Mouse (Mus musculus) midbrain, embryonic 14.5 days (tissue): Measurements from ENCODE around the gene Zfyve26. TPM values are rescaled to one million over a fixed set of nuclear protein-coding genes. Genes with fewer than 3 reads are reported as not detected.

ENCODE experiments used
- ATAC-seq: fragments of 200-750 bp; cut with Nextera tagmentation; 2 replicates; pipeline ENCODE4 v1.8.0; 2017; ENCODE audit warnings: moderate number of reproducible peaks, moderate library complexity; ENCODE audit not compliant: low FRiP score, low TSS enrichment
- DNase-seq: peaks from one replicate; pipeline ENCODE4 v3.0.0-alpha.2; 2015
- H3K27ac ChIP-seq: fragments of 300-500 bp; sonication (generic); replicated peaks from 2 replicates; pipeline ENCODE4 v1.5.1; 2014; ENCODE audit warnings: mild to moderate bottlenecking, low read depth, low read length, moderate library complexity
- H3K27me3 ChIP-seq: fragments of 300-500 bp; sonication (generic); 2 replicates; pipeline ENCODE4 v1.6.1; 2014; ENCODE audit warnings: low read length, control low read depth, mixed read lengths; ENCODE audit not compliant: control insufficient read depth, insufficient read depth
- H3K36me3 ChIP-seq: fragments of 300-500 bp; sonication (generic); 2 replicates; pipeline ENCODE4 v1.6.1; 2014; ENCODE audit warnings: low read length, control low read depth; ENCODE audit not compliant: control insufficient read depth, insufficient read depth
- H3K4me1 ChIP-seq: fragments of 300-500 bp; sonication (generic); 2 replicates; pipeline ENCODE4 v1.6.1; 2014; ENCODE audit warnings: mild to moderate bottlenecking, antibody characterized with exemption, low read length, control low read depth; ENCODE audit not compliant: control insufficient read depth, insufficient read depth
- H3K4me2 ChIP-seq: fragments of 300-500 bp; sonication (generic); 2 replicates; pipeline ENCODE4 v1.6.1; 2014; ENCODE audit warnings: mild to moderate bottlenecking, low read length, moderate library complexity
- H3K4me3 ChIP-seq: fragments of 300-500 bp; sonication (generic); replicated peaks from 2 replicates; pipeline ENCODE4 v1.5.1; 2014; ENCODE audit warnings: low read depth, low read length
- H3K9ac ChIP-seq: fragments of 300-500 bp; sonication (generic); replicated peaks from 2 replicates; pipeline ENCODE4 v1.6.1; 2014; ENCODE audit warnings: mild to moderate bottlenecking, low read length, moderate library complexity
- H3K9me3 ChIP-seq: fragments of 300-500 bp; sonication (generic); 2 replicates; pipeline ENCODE4 v1.6.1; 2016; ENCODE audit warnings: low read length, control low read depth, mixed read lengths; ENCODE audit not compliant: control insufficient read depth
- WGBS: fragments of 180-500 bp; shearing (Covaris S2); extraction: QIAGEN DNeasy Blood & Tissue Kit; methylation state at CpG from one replicate; pipeline ENCODE4 v1.1.7; 2014; 5-methylcytosine and 5-hydroxymethylcytosine counted together
- polyA plus RNA-seq: library from polyadenylated mRNA; unstranded; fragments of >200 nt; fragmentation: Nextera tagmentation; extraction: Ambion mirVana; gene quantifications from 2 replicates; pipeline ENCODE4 v1.2.1, GENCODE M21; 2014

The Zfyve26 gene
- polyA plus RNA-seq: 9.2 and 13.7 TPM in 2 replicates

DNA sequence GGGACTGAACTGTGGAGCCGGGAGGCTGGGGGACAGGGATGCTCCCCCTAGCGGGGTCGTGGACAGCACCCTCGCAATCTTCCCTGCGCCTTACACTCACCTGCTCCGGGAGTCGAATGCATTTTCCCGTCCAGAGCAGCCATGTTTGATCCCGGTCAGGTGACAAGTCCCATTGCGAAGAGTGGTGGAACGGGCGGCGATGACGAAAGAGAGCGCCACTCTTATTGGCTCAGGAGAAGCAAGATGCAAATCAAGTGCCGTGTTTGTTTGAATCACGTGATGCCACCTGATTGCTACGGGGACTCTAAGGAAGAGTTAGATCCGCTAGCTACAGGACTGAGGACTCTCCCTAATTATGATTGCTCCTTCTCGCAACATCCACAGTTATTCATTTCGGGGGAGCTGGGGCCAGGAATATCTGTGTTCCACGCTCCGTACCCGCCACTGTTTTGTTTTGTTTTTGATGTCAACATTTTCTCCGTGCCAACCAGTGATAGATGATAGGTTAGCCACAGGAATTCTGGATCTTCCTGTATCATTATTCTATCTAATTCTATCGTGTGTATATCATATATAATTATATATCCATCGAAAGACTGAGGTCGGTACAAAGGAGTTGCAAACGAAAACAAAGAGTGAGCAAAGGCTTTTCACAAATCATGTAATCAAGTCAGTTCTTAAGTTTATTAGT is at the start of gene Zfyve26:
TSS of gene Zfyve26 (minus strand) at position 179 of the 691 bp plus-strand sequence.
- Histone ChIP-seq H3K27ac (peak within 1 kb of the TSS; percentile 68), H3K4me1 (peaks cover 9% of the 10 kb centered on the region), H3K4me2 (peak within 1 kb of the TSS; percentile 78), H3K4me3 (peak within 1 kb of the TSS; percentile 55), H3K36me3 (peaks cover 9% of the 10 kb centered on the region; the same call in 1 of the 2 replicates), H3K9me3 (no peaks in the 10 kb centered on the region), H3K9ac (peak within 1 kb of the TSS; percentile 60), H3K27me3 (no peaks in the 10 kb centered on the region)
- DNase-seq (peak; percentile 97), ATAC-seq (peak; percentile 98)
- WGBS: under 1% methylated on average over 29 of the region's 29 CpGs

GRCm38 (mm10) chr12:79341291-79341845 is 45.3 kb upstream of the Zfyve26 start:
- H3K9me3 ChIP-seq: no peaks in the 10 kb centered on the region
- DNase-seq (no peak), ATAC-seq (no peak)
- H3K27ac ChIP-seq: no peak overlapping the region
- no peaks in the 10 kb centered on the region for H3K4me1 ChIP-seq
- 63% methylated on average over 6 of the region's 6 CpGs for WGBS
- H3K4me2 ChIP-seq: no peak overlapping the region
- H3K27me3 ChIP-seq: no peaks in the 10 kb centered on the region
- no peak overlapping the region for H3K9ac ChIP-seq
- H3K4me3 ChIP-seq: no peak overlapping the region
- H3K36me3 ChIP-seq: no peaks in the 10 kb centered on the region

DNA sequence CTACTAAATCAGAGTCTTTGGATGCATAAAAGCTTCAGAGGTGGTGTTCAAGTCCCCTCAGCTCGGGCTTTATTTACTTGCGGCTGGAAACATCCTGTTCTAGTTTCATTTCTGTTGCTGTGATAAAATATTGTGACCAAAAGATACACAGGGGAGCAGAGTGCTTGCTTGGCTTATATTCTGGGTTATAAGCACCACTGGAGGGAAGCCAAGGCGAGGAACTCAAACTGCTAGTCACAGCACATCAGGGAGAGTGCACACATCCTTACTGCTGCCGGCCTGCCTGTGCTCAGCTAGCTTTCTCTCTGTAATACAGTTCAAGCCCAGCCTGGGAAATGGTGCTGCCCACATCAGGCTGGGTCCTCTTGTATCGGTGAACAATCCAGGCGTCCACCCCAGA is 44.4 kb upstream of the Zfyve26 start:
- DNase-seq (no peak), ATAC-seq (no peak)
- WGBS: 84% methylated on average over 6 of the region's 6 CpGs

GRCm38 (mm10) chr12:79338791-79339190 is 42.7 kb upstream of the Zfyve26 start:
- Histone ChIP-seq H3K36me3 (no peaks in the 10 kb centered on the region), H3K9me3 (no peaks in the 10 kb centered on the region), H3K4me1 (no peaks in the 10 kb centered on the region), H3K27ac (no peak overlapping the region), H3K4me3 (no peak overlapping the region), H3K27me3 (no peaks in the 10 kb centered on the region), H3K9ac (no peak overlapping the region), H3K4me2 (no peak overlapping the region)
- ATAC-seq: no peak
- 90% methylated on average over 8 of the region's 8 CpGs for WGBS
- no peak for DNase-seq

More for the DNA sequence above, 44.4 kb upstream of the Zfyve26 start:
- no peaks in the 10 kb centered on the region for H3K9me3 ChIP-seq
- no peak overlapping the region for H3K27ac ChIP-seq
- no peaks in the 10 kb centered on the region for H3K36me3 ChIP-seq
- no peak overlapping the region for H3K9ac ChIP-seq
- H3K27me3 ChIP-seq: no peaks in the 10 kb centered on the region
- H3K4me3 ChIP-seq: no peak overlapping the region
- no peak overlapping the region for H3K4me2 ChIP-seq
- no peaks in the 10 kb centered on the region for H3K4me1 ChIP-seq

GRCm38 (mm10) chr12:79331722-79332121 is 35.6 kb upstream of the Zfyve26 start:
- 93% methylated on average over 4 of the region's 4 CpGs for WGBS
- Histone ChIP-seq H3K4me3 (no peak overlapping the region), H3K4me2 (no peak overlapping the region), H3K9ac (no peak overlapping the region), H3K4me1 (no peaks in the 10 kb centered on the region), H3K36me3 (no peaks in the 10 kb centered on the region), H3K27me3 (no peaks in the 10 kb centered on the region), H3K9me3 (no peaks in the 10 kb centered on the region), H3K27ac (no peak overlapping the region)
- DNase-seq (no peak), ATAC-seq (no peak)

GRCm38 (mm10) chr12:79330571-79330970 is 34.5 kb upstream of the Zfyve26 start:
- Histone ChIP-seq H3K27ac (no peak overlapping the region), H3K4me1 (no peaks in the 10 kb centered on the region), H3K4me2 (no peak overlapping the region), H3K9ac (no peak overlapping the region), H3K27me3 (no peaks in the 10 kb centered on the region), H3K4me3 (no peak overlapping the region), H3K9me3 (no peaks in the 10 kb centered on the region), H3K36me3 (no peaks in the 10 kb centered on the region)
- no peak for ATAC-seq
- WGBS: 85% methylated on average over 2 of the region's 2 CpGs
- no peak for DNase-seq

DNA sequence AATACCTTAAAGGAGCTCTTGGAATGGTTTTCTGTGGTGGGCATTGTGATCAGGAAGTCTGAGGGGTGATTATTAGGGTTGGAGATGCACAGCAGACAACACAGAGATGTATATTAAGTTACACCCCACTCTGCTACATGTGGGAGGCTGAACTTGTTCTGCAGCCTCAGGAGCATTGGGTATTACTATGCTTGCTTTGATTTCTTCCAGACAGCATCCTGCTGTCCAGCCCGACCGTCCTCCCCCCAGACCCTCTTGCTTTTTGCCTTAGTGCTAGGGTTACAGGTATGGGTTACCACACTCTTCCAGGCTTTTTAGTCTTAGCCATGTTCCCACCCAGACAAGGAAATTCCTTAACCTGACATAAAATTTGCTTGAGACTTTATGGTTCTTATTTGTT is 31.8 kb upstream of the Zfyve26 start:
- H3K4me3 ChIP-seq: no peak overlapping the region
- no peaks in the 10 kb centered on the region for H3K27me3 ChIP-seq
- H3K27ac ChIP-seq: no peak overlapping the region
- no peak for ATAC-seq
- WGBS: 84% methylated on average over 2 of the region's 2 CpGs
- DNase-seq: no peak
- no peak overlapping the region for H3K9ac ChIP-seq
- H3K36me3 ChIP-seq: no peaks in the 10 kb centered on the region
- H3K4me2 ChIP-seq: no peak overlapping the region
- no peaks in the 10 kb centered on the region for H3K4me1 ChIP-seq
- H3K9me3 ChIP-seq: no peaks in the 10 kb centered on the region

- Histone ChIP-seq H3K9me3 (no peaks in the 10 kb centered on the region), H3K4me1 (no peaks in the 10 kb centered on the region), H3K27ac (no peak overlapping the region), H3K36me3 (no peaks in the 10 kb centered on the region), H3K27me3 (no peaks in the 10 kb centered on the region), H3K4me3 (no peak overlapping the region), H3K9ac (no peak overlapping the region), H3K4me2 (no peak overlapping the region)
- DNase-seq (no peak), ATAC-seq (no peak)
- 83% methylated on average over 2 of the region's 2 CpGs for WGBS
Observed at GRCm38 (mm10) chr12:79326745-79327144, 30.6 kb upstream of the Zfyve26 start.

- H3K4me2 ChIP-seq: no peak overlapping the region
- no peak for ATAC-seq
- no peak overlapping the region for H3K9ac ChIP-seq
- no peaks in the 10 kb centered on the region for H3K4me1 ChIP-seq
- H3K36me3 ChIP-seq: no peaks in the 10 kb centered on the region
- no peak for DNase-seq
- no peak overlapping the region for H3K27ac ChIP-seq
- H3K9me3 ChIP-seq: no peaks in the 10 kb centered on the region
- H3K27me3 ChIP-seq: no peaks in the 10 kb centered on the region
- H3K4me3 ChIP-seq: no peak overlapping the region
- 69% methylated on average over 2 of the region's 2 CpGs for WGBS
Observed at GRCm38 (mm10) chr12:79326236-79326635, 30.1 kb upstream of the Zfyve26 start.
